Mouse (Mus musculus): ENCODE measurements around the gene Shroom3. TPM values are rescaled to one million over a fixed set of nuclear protein-coding genes. Genes with fewer than 3 reads are reported as not detected.

Shroom3 gene
- total RNA-seq, 2 experiments from 2014 or later, result not detected

Other genes starting within 250 kb of the Shroom3 start
- 22.3 and 32.3 TPM in 2 replicates for gene Nup54, start 248.2 kb upstream of the Shroom3 start, total RNA-seq (2015; ENCODE audit: low replicate concordance)
- 16.3 and 19.8 TPM in 2 replicates for gene Nup54, start 248.2 kb upstream of the Shroom3 start, total RNA-seq (2017; ENCODE audit: low replicate concordance)
- gene Scarb2, start 176.6 kb upstream of the Shroom3 start, total RNA-seq (2015; ENCODE audit: low replicate concordance), result 5.9 and 11.2 TPM in 2 replicates
- 9.8 and 13.3 TPM in 2 replicates for gene Scarb2, start 176.6 kb upstream of the Shroom3 start, total RNA-seq (2017; ENCODE audit: low replicate concordance)
- gene Fam47e, start 128.4 kb upstream of the Shroom3 start, total RNA-seq (2015; ENCODE audit: low replicate concordance), result not detected in 2 replicates
- gene Fam47e, start 128.4 kb upstream of the Shroom3 start, total RNA-seq (2017; ENCODE audit: low replicate concordance), result not detected in 2 replicates
- 2.5 TPM in 1 of 2 replicates, not detected in the other for gene Stbd1, start 80.4 kb upstream of the Shroom3 start, total RNA-seq (2015; ENCODE audit: low replicate concordance)
- not detected in 2 replicates for gene Stbd1, start 80.4 kb upstream of the Shroom3 start, total RNA-seq (2017; ENCODE audit: low replicate concordance)
- not detected in 2 replicates for gene Ccdc158, start 8.2 kb upstream of the Shroom3 start, total RNA-seq (2015; ENCODE audit: low replicate concordance)
- gene Ccdc158, start 8.2 kb upstream of the Shroom3 start, total RNA-seq (2017; ENCODE audit: low replicate concordance), result 1.3 TPM in 1 of 2 replicates, not detected in the other